Mouse (Mus musculus) megakaryocyte progenitor cell, adult 5-6 weeks (primary cell): ENCODE results near the gene 4932438A13Rik. TPM values are rescaled to one million over a fixed set of nuclear protein-coding genes. Genes with fewer than 3 reads are reported as not detected.

ENCODE experiments used
- ATAC-seq: replicated peaks from 2 replicates; pipeline ENCODE4 v1.8.0; 2016; ENCODE audit warnings: mild to moderate bottlenecking, moderate TSS enrichment, inconsistent platforms; ENCODE audit not compliant: poor library complexity
- total RNA-seq, 2 experiments: library from RNA; stranded (forward) in 1 of 2; stranded (reverse) in 1 of 2; fragments of 157-497, 149-512 nt in 1 of 2; fragments of 200-1000 nt in 1 of 2; gene quantifications; 2 replicates each; pipeline versions ENCODE4 v1.2.3 to v1.2.4; 2015 to 2017

Gene 4932438A13Rik
- total RNA-seq (2015) = 70.3 and 90.5 TPM in 2 replicates
- total RNA-seq (2017) = 29.4 and 49.4 TPM in 2 replicates

DNA sequence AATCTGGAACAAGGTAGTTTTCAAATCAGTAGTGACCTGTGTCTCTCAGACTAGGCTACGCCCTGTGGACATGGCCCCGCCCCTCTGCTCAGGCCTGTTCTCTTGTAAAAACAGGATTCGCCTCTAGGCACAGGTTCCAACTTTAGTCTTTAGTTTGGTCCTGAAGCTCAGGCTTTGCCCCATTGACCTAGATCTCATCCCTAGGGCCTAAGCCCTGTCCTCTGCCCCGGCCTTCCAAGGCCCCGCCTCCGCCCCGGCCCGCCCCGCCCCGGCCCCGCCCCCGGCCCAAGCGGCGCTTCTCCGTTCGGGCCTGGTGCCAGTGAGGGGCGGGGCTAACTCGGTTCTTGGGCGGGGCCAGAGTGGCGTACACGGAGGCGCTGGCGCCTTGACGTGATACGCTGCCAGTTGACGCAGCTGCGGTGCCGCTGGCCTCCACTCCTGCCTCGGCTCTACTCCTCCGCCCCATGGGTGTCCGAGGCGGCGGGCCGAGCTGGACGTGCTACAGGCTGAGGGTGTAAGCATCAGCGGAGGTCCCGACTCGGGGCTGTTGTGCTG is at the start of gene 4932438A13Rik:
4932438A13Rik (plus strand) TSS at position 384 of the 555 bp plus-strand sequence.
- ATAC-seq = peak; percentile 96

GRCm38 (mm10) chr3:36816633-36817032 is 46.3 kb upstream of the 4932438A13Rik start:
- ATAC-seq = 0 out of 2 replicates have a peak, but pooled peaks have one; percentile 20

GRCm38 (mm10) chr3:36819402-36819801 is 43.5 kb upstream of the 4932438A13Rik start:
- ATAC-seq = no peak

GRCm38 (mm10) chr3:36821037-36821436 is 41.9 kb upstream of the 4932438A13Rik start:
- no peak for ATAC-seq

DNA sequence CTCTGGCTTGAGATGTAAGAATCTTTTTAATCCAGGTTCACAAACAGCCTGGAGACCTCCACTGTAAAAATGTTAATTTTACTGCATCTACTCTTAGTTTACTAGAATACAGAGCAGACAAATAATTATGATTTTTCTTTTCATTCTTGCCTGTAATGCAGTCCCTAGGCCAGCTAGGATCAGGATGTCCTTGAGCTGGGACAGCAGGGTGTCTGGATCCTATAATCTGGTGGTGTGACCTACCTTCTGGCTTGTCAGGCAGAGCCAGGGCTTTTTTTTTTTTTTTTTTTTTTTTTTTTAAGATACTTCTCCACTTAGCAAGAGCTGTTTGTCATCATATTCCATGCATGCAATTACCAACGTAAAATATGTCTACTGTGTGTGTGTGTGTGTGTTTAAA is 37.8 kb upstream of the 4932438A13Rik start:
- no peak for ATAC-seq

- no peak for ATAC-seq
Measured at GRCm38 (mm10) chr3:36825554-36825953, 37.4 kb upstream of the 4932438A13Rik start.

- ATAC-seq = no peak
Measured at GRCm38 (mm10) chr3:36827274-36828025, 35.5 kb upstream of the 4932438A13Rik start.

DNA sequence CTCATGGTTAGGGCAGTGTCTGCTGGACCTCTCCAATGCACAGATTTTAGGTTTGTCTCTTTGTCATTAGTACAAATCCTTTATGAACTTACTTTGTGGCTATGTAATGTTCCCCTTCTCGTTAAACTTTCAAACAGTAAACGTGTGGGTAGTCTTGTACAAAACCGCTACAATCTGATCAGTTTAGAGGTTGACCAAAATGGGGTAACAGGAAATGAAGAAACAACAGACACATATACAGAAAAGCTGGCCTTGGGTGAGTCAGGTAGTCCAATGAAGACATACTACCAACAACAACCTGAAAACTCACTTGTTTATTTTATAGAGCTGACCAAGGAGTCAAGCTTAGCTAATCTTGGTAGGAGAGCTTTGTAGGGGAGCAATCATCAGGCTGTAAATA is 32.7 kb upstream of the 4932438A13Rik start:
- ATAC-seq = no peak

DNA sequence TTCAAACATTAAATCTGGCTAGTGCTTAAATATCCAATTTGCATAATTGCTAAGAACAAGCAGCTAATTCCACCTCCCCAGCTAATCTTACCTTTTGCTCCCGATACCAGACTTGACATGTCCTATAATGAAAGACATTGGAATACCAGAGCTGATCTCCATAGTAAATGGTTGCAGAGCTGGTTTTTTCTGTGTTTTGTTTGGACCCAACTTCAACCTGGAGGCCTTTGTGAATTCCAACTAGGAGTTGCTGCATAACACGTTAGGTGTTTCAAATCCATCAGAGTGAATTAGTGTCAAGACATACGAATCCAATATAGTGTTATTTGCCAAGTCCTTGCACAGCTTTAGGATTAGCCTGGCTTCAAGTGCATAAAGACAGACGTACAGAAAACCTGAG is 28.5 kb upstream of the 4932438A13Rik start:
- no peak for ATAC-seq

DNA sequence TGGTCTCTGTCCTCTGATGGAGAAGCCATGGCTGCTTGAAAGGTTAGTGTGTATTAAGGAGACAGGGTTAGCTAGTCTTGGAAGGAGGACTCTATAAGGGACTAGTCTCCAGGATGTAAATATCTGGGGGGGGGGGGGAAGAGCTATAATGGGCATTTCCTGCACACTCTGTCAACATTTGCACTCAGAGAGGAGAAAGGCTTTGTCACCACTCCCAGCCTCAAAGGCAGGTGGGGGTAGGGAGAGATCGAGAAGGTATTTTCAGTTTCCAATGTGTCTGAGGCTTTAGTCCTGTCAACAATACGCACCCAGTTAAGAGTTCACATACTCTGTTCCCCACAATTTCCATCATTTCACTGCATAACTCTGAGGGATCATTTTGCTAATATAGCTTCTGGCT is 28.1 kb upstream of the 4932438A13Rik start:
- ATAC-seq = no peak

DNA sequence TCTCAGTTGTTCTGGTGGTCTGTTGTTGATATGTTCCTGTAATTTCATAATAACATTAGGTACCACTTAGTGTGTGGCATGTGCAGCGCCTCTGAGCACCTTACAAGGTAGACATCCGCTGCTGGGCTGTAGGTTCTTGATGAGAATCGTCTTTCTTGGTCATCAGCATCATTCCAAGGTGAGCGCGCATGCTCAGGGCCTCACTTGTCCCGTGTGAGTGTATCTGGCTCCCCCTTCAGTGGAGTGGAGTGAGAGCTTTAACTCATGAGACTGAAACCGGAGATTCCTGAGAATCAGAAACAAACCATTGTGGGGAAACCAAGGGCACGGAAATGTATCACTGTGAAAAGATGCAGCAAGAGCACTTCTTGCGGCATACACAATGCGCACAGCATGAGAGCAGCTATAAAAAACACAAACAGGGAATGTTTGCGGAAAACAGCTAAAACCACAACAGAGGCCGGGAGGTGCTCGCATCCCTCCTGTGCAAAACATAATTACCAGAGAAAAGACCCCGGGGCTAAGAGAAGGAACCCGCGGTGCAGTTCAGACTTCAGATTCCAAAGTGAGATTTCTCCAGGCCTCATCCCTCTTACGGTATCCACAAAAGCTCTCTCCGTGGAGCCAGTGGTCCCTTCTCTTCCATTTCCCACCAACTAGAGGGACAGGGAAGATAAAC is 27.2 kb upstream of the 4932438A13Rik start:
- no peak for ATAC-seq

GRCm38 (mm10) chr3:36836833-36837232 is 26.1 kb upstream of the 4932438A13Rik start:
- no peak for ATAC-seq

- ATAC-seq = peak; percentile 99
Measured at GRCm38 (mm10) chr3:36840650-36841555, 22.0 kb upstream of the 4932438A13Rik start.

GRCm38 (mm10) chr3:36853733-36854440 is 9.0 kb upstream of the 4932438A13Rik start:
- peak; percentile 96 for ATAC-seq

DNA sequence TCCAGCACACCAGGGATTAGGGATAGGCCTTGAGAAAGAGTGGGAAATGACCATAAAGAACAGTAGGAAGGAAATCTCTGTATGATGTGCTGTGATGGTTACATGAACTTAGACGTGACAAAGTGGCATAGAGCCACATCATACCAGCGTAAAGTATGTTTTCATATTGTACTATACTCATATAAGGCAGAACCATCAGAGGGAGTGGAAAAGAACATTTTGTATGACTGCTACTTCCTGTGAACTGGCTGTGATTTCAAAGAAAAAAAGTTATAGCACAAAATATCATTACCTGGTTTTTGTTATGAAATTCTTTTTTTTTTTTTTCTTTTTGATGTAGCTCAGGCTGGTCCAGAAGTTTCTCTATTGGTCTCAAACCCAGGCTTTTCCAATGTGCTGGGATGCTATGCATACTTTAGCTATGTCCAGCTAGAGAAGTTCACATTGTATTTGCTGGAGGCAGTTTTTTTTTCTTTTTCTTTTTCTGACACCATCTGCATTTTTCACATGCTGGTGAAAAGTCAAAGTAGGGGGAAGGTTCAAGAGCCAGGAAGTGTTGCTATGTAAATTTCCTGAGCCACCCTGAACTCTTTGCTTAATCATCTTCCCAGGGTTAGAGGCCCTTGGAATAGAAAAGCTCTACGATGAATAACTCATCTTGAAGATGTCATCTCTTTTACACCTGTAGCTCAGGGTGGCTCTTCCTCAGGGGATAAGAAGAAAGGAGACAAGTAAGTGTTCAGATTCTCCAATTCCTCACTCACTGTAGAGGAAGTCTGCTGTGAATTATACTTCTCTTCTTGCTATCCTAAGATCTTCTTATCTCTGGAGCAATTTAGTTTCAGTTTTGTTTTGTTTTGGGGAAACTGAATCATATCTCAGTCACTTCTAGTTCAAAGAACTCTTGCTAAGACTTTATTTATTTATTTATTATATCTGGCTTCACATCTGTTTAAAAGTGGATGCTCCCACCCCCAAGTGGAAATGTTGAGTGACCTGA is 1.2 kb upstream of the 4932438A13Rik start:
- ATAC-seq = no peak

DNA sequence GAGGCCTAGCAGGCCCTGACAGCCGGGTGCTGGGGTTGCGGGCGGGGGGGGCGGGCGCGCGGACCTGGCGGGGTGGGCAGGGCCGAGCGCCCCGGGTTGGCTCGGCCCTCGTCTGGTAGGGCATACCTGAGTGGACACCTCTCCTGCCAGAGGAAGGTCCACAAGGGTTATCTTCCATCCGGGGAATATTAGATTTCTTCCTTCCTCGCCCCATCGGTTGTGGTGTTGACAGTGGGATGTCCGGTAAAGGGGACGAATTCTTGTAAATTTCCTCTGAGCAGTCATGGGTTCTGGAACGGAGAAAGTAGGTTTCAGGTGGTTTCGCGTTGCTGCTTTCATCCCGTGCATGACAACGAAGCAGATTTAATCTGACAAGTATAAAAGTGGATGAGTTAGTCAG is 523 bp downstream of the 4932438A13Rik start:
- ATAC-seq = no peak; the same call in 1 of the 2 replicates

DNA sequence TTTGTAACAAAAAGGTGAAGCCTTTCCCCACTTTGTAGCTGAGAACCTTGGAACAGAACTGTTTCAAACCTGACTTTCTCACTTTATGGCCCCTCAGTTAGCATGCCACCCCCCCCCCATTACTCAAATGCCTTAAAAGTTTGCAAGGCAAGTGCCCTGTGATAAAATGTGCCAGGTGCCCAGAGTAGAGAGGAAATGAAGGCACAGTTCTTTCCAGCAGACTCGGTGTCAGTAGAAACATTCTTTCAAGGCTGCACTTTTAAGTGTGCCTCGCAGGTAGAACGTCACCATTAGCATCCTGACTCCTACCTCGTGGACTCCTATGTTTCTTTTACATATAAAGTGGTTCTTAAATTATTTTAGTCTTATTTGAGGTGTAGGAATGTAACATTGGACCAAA is 977 bp downstream of the 4932438A13Rik start:
- no peak for ATAC-seq

DNA sequence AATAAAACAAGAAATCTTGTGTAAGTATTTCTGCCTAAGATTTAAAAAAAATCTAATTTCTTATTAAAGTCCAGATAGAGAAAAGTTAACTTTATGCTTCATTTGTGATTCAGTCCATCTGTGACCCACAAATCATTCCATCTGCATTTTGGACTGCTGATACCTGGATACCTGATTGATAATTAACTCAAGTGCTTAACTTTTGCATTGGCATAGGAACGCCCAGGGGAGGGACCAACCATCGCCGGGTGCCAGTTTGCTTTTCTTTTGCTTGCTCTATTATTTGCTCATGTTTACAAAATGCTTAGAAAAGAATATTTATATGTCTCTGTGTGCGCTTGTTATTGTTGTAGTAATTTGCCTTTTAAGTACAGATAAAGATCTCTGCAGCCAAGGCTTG is 1.6 kb downstream of the 4932438A13Rik start:
- no peak for ATAC-seq

DNA sequence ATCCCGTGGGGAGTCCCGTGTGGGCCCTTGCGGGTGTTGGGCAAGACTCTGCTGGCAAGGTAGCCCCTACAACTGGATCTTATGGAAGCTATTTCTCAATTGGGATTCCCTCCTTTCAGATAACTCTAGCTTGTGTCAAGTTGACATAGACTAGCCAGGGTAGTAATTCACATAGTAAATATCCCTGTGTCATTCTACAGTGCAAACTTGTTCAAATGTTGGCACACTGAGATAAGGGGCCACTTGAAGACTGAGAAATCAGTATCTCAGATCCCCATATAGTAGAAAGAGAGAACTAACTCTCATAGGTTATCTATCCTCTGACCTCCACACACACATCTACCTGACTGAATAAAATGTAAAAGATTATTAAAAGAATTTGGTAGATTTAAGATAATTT is 42.5 kb downstream of the 4932438A13Rik start:
- ATAC-seq = no peak
